Mouse (Mus musculus): Measurements from ENCODE around the gene Uqcrq.

DNA sequence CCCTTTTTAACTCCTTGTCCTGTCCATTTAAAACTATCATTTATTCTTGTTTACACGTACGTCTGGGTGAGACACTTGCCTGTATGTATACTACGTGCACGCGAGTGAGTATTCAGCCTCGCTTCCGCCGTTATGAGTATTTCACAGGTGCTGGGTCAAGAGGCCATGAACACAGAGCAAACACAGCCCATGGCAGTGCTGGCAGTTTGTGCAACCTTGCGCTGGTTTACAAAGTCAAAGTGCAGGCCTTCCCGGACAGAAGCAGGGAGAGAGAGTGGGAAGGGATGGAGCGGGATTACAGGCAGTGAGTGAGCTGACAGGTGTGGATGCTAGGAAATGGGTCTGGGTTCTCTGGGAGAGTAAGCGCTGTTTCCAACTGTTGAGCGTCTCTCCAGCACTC is 15.6 kb upstream of the Uqcrq start:
- no peak for TF ChIP-seq CTCF (IDR thresholded peaks at IDR 0.05)
- TF ChIP-seq EP300 (IDR thresholded peaks at IDR 0.05), result no peak
